ENCODE assay signal across 9 mouse cellular contexts in the genomic region with DNA sequence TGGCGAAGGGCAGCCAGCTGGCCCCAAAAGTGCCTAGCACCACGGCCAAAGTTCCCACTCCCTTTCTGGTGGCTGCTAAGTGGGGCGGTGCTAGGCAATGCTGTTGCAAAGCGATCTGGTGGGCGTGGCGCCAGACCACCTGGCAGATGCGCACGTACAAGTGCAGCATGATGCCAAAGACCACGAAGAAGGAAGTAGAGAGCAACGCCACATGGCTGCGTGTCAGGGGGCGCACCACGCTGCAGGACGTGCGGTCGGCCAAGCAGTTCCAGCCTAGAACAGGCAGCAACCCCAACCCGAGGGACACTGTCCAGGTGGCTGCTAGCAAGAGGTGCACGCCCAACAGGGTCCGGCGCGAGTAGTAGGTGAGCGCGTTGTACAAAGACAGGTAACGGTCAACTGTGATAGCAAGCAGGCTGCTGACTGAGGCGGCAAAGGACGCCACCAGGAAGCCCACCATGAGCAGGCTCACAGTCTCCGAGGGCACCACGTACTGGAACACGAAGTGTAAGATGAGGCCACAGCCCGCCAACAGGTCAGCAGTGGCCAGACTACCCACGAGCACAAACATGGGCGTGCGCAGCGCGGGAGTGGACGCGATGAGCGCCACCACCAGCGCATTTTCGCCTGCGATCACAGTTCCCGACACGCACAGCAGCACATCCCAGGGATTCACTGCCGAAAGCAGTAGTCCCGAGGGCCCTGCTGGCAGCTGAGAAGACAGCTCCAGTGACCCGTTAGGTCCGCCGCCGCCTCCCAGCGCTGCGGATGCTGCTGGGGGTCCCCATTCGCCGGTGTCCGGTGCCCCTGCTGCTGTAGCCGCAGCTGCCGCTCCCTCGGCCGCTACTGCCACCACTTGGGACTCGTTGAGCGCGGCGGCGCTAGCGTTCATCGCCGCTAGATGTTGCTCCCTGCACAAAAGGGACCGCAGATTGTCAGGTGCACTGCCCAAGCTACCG. TPM values are rescaled to one million over a fixed set of nuclear protein-coding genes. Genes with fewer than 3 reads are reported as not detected.
DNase-seq lines count a peak whose midpoint lies in the region; ATAC-seq lines count a peak whose summit lies in the region.
"Had no signal": no experiment of that assay in that cellular context is flagged by ENCODE, and none has a peak within 500 bp of the region (broad histone marks: within the 10 kb centered on the region; RNA-seq: fewer than 3 reads in every experiment).

No protein-coding gene starts in this region.

- H3K4me3 ChIP-seq in hindbrain, embryonic 11.5 days (ENCODE audit: low read depth, low read length) = peak overlapping the region; percentile 36
- H3K4me3 ChIP-seq in limb, embryonic 12.5 days (replicated peaks) = peak overlapping the region; percentile 7; the same call in 1 of the 2 replicates

- ATAC-seq in hindbrain, embryonic 11.5 days (ENCODE audit: low FRiP score) = peak; percentile 56
- ATAC-seq in limb, embryonic 12.5 days (ENCODE audit: insufficient number of reproducible peaks, insufficient read depth, low FRiP score, low TSS enrichment, low read depth) = no peak
- ATAC-seq: Patski had no signal

- peak overlapping the region; percentile 69 for H3K4me2 ChIP-seq in hindbrain, embryonic 11.5 days (replicated peaks; ENCODE audit: low read depth, low read length)
- peak overlapping the region; percentile 21; the same call in 1 of the 2 replicates for H3K4me2 ChIP-seq in limb, embryonic 12.5 days

- DNase-seq in layer of hippocampus, adult 11-12 months (ENCODE audit: low spot score) = peak; percentile 37
- DNase-seq in layer of hippocampus, adult 9-10 months (ENCODE audit: low spot score) = no peak
- peak; percentile 48 for DNase-seq in cerebellum, postnatal 36 days
- DNase-seq in hindbrain, embryonic 11.5 days (ENCODE audit: low spot score) = peak; percentile 57
- peak; percentile 63 for DNase-seq in right cerebral cortex, postnatal 4 days
- no peak for DNase-seq in lung, postnatal 14 days
- no peak for DNase-seq in thymus, postnatal 10 days (ENCODE audit: low spot score in 2 of 2)

- 0 out of 2 replicates have a peak overlapping the region, but pooled peaks have one; percentile 7 for H3K9ac ChIP-seq in hindbrain, embryonic 11.5 days (ENCODE audit: low read depth, low read length)
- H3K9ac ChIP-seq in limb, embryonic 12.5 days (replicated peaks) = no peak overlapping the region

- peaks cover 3% of the 10 kb centered on the region; the same call in 1 of the 2 replicates for H3K4me1 ChIP-seq in hindbrain, embryonic 11.5 days (replicated peaks; ENCODE audit: control insufficient read depth, insufficient read depth, low read length)
- peaks cover 13% of the 10 kb centered on the region; the same call in 1 of the 2 replicates for H3K4me1 ChIP-seq in limb, embryonic 12.5 days (replicated peaks)

- WGBS in hindbrain, embryonic 11.5 days = 3% methylated on average over 68 of the region's 68 CpGs
- WGBS in limb, embryonic 12.5 days = 3% methylated on average over 68 of the region's 68 CpGs

- H3K27me3 ChIP-seq in hindbrain, embryonic 11.5 days (ENCODE audit: control insufficient read depth, insufficient read depth, low read length) = peaks cover 23% of the 10 kb centered on the region
- peaks cover 53% of the 10 kb centered on the region for H3K27me3 ChIP-seq in limb, embryonic 12.5 days

- no peak overlapping the region for H3K27ac ChIP-seq in hindbrain, embryonic 11.5 days (ENCODE audit: low read depth, low read length)
- H3K27ac ChIP-seq in limb, embryonic 12.5 days = no peak overlapping the region

- no peaks in the 10 kb centered on the region for H3K36me3 ChIP-seq in hindbrain, embryonic 11.5 days (ENCODE audit: control insufficient read depth, insufficient read depth, low read length)
- no peaks in the 10 kb centered on the region for H3K36me3 ChIP-seq in limb, embryonic 12.5 days

- H3K9me3 ChIP-seq in hindbrain, embryonic 11.5 days (ENCODE audit: control insufficient read depth, low read length) = no peaks in the 10 kb centered on the region
- H3K9me3 ChIP-seq in limb, embryonic 12.5 days = no peaks in the 10 kb centered on the region

RNA-seq across cellular contexts. Expression of a gene that starts 1.1 kb away (rescaled TPM):
- polyA plus RNA-seq in hindbrain, embryonic 11.5 days (2014; fragmentation: Nextera tagmentation; extraction: Ambion mirVana) = 0.14 TPM in 1 of 2 replicates, not detected in the other
- polyA plus RNA-seq in limb, embryonic 12.5 days (2016; fragmentation: Nextera tagmentation; extraction: Ambion mirVana) = not detected in 2 replicates
- polyA plus RNA-seq: Patski had no signal

Comparison
In these comparisons a context has a peak if more than half of its experiments do, and no peak if none do; other contexts are left out.
1. DNase-seq: peak in layer of hippocampus, adult 11-12 months (single experiment), cerebellum, postnatal 36 days (2 of 2), hindbrain, embryonic 11.5 days (single experiment) and right cerebral cortex, postnatal 4 days (single experiment); none in layer of hippocampus, adult 9-10 months (single experiment), lung, postnatal 14 days (single experiment) and thymus, postnatal 10 days (0 of 2).